Mouse (Mus musculus): ENCODE data around the gene Rin1. TPM values are rescaled to one million over a fixed set of nuclear protein-coding genes. Genes with fewer than 3 reads are reported as not detected.
"Not testable (repeated sequence)": the region's sequence is repeated elsewhere in the genome, so short reads cannot be mapped to it uniquely, and the experiment has no call there.

Rin1 gene
- polyA plus RNA-seq, 1 experiment from 2014 or later = 0.17 TPM

GRCm38 (mm10) chr19:5085145-5085863 is 35.0 kb downstream of the Rin1 start, which contains the start of gene Tmem151a:
Tmem151a (minus strand) TSS chr19:5085531.
- H3K9ac ChIP-seq = peak within 1 kb of the TSS; percentile 30; the same call in 1 of the 2 replicates
- peaks cover 38% of the 10 kb centered on the region for H3K4me1 ChIP-seq (replicated peaks)
- H3K27me3 ChIP-seq = peaks cover 75% of the 10 kb centered on the region
- no peak within 1 kb of the TSS for H3K27ac ChIP-seq (replicated peaks)
- peaks cover under 1% of the 10 kb centered on the region for H3K36me3 ChIP-seq (replicated peaks)
- under 1% methylated on average over 69 of the region's 69 CpGs for WGBS (ENCODE audit: insufficient replicate concordance)
- no peaks in the 10 kb centered on the region for H3K9me3 ChIP-seq (replicated peaks)
- H3K4me2 ChIP-seq = peak within 1 kb of the TSS; percentile 83
- no peak for ATAC-seq (ENCODE audit: insufficient read depth)
- peak within 1 kb of the TSS; percentile 58 for H3K4me3 ChIP-seq (replicated peaks)

GRCm38 (mm10) chr19:5086533-5086932 is 36.3 kb downstream of the Rin1 start:
- WGBS (ENCODE audit: insufficient replicate concordance) = 52% methylated on average over 4 of the region's 4 CpGs
- peaks cover 63% of the 10 kb centered on the region for H3K27me3 ChIP-seq
- not testable (repeated sequence) for ATAC-seq (ENCODE audit: insufficient read depth); H3K27ac ChIP-seq (replicated peaks); H3K36me3 ChIP-seq (replicated peaks); H3K9me3 ChIP-seq (replicated peaks); H3K4me2 ChIP-seq; H3K4me3 ChIP-seq (replicated peaks); H3K9ac ChIP-seq
- H3K4me1 ChIP-seq (replicated peaks) = peaks cover 38% of the 10 kb centered on the region

- peak within 1 kb of the TSS; percentile 79 for H3K9ac ChIP-seq
- H3K4me2 ChIP-seq = peak within 1 kb of the TSS; percentile 93
- peaks cover 15% of the 10 kb centered on the region for H3K36me3 ChIP-seq (replicated peaks)
- H3K4me1 ChIP-seq (replicated peaks) = peaks cover 38% of the 10 kb centered on the region
- under 1% methylated on average over 58 of the region's 58 CpGs for WGBS (ENCODE audit: insufficient replicate concordance)
- peak within 1 kb of the TSS; percentile 84 for H3K4me3 ChIP-seq (replicated peaks)
- peak within 1 kb of the TSS; percentile 86 for H3K27ac ChIP-seq (replicated peaks)
- ATAC-seq (ENCODE audit: insufficient read depth) = peak; percentile 89
- H3K9me3 ChIP-seq (replicated peaks) = no peaks in the 10 kb centered on the region
- H3K27me3 ChIP-seq = peaks cover 47% of the 10 kb centered on the region
Observed at GRCm38 (mm10) chr19:5087884-5088728, 37.8 kb downstream of the Rin1 start, which contains the start of gene Yif1a. Yif1a (plus strand) TSS chr19:5088538.

GRCm38 (mm10) chr19:5089324-5089723 is 39.0 kb downstream of the Rin1 start:
- ATAC-seq (ENCODE audit: insufficient read depth) = no peak
- Histone ChIP-seq H3K9ac (peak overlapping the region; percentile 79; the same call in 1 of the 2 replicates), H3K36me3 (replicated peaks) (peaks cover 15% of the 10 kb centered on the region), H3K27me3 (peaks cover 36% of the 10 kb centered on the region), H3K4me2 (peak overlapping the region; percentile 93), H3K4me1 (replicated peaks) (peaks cover 46% of the 10 kb centered on the region), H3K4me3 (replicated peaks) (peak overlapping the region; percentile 84), H3K27ac (replicated peaks) (no peak overlapping the region), H3K9me3 (replicated peaks) (no peaks in the 10 kb centered on the region)
- WGBS (ENCODE audit: insufficient replicate concordance) = 71% methylated on average over 4 of the region's 4 CpGs

- Histone ChIP-seq H3K9ac (no peak overlapping the region), H3K9me3 (replicated peaks) (no peaks in the 10 kb centered on the region), H3K36me3 (replicated peaks) (peaks cover 15% of the 10 kb centered on the region), H3K4me1 (replicated peaks) (peaks cover 47% of the 10 kb centered on the region), H3K4me2 (no peak overlapping the region), H3K27me3 (peaks cover 36% of the 10 kb centered on the region), H3K27ac (replicated peaks) (no peak overlapping the region), H3K4me3 (replicated peaks) (no peak overlapping the region)
- 76% methylated on average over 10 of the region's 10 CpGs for WGBS (ENCODE audit: insufficient replicate concordance)
- no peak for ATAC-seq (ENCODE audit: insufficient read depth)
Observed at GRCm38 (mm10) chr19:5092083-5092482, 41.8 kb downstream of the Rin1 start.

GRCm38 (mm10) chr19:5093481-5094242 is 43.4 kb downstream of the Rin1 start:
- Histone ChIP-seq H3K9ac (no peak overlapping the region), H3K27me3 (peaks cover 36% of the 10 kb centered on the region)

GRCm38 (mm10) chr19:5094243-5094632 is 44.0 kb downstream of the Rin1 start:
- WGBS (ENCODE audit: insufficient replicate concordance) = under 1% methylated on average over 21 of the region's 21 CpGs
- ATAC-seq (ENCODE audit: insufficient read depth) = peak; percentile 32
- H3K27me3 ChIP-seq = peaks cover 36% of the 10 kb centered on the region
- H3K9ac ChIP-seq = no peak overlapping the region
- peaks cover 45% of the 10 kb centered on the region for H3K4me1 ChIP-seq (replicated peaks)
- H3K27ac ChIP-seq (replicated peaks) = no peak overlapping the region
- no peaks in the 10 kb centered on the region for H3K9me3 ChIP-seq (replicated peaks)
- peaks cover 18% of the 10 kb centered on the region for H3K36me3 ChIP-seq (replicated peaks)
- no peak overlapping the region for H3K4me3 ChIP-seq (replicated peaks)
- H3K4me2 ChIP-seq = no peak overlapping the region

More at GRCm38 (mm10) chr19:5093481-5094242, 43.4 kb downstream of the Rin1 start:
- Histone ChIP-seq H3K9me3 (replicated peaks) (no peaks in the 10 kb centered on the region), H3K27ac (replicated peaks) (no peak overlapping the region), H3K36me3 (replicated peaks) (peaks cover 15% of the 10 kb centered on the region), H3K4me1 (replicated peaks) (peaks cover 46% of the 10 kb centered on the region), H3K4me3 (replicated peaks) (no peak overlapping the region), H3K4me2 (no peak overlapping the region)
- WGBS (ENCODE audit: insufficient replicate concordance) = 65% methylated on average over 12 of the region's 12 CpGs
- no peak for ATAC-seq (ENCODE audit: insufficient read depth)

GRCm38 (mm10) chr19:5094746-5095417 is 44.6 kb downstream of the Rin1 start:
- no peak overlapping the region for H3K27ac ChIP-seq (replicated peaks)
- WGBS (ENCODE audit: insufficient replicate concordance) = 43% methylated on average over 11 of the region's 11 CpGs
- no peaks in the 10 kb centered on the region for H3K9me3 ChIP-seq (replicated peaks)
- peaks cover 24% of the 10 kb centered on the region for H3K36me3 ChIP-seq (replicated peaks)
- peaks cover 36% of the 10 kb centered on the region for H3K27me3 ChIP-seq
- ATAC-seq (ENCODE audit: insufficient read depth) = no peak
- peaks cover 41% of the 10 kb centered on the region for H3K4me1 ChIP-seq (replicated peaks)
- H3K4me3 ChIP-seq (replicated peaks) = no peak overlapping the region
- H3K9ac ChIP-seq = no peak overlapping the region
- H3K4me2 ChIP-seq = no peak overlapping the region

GRCm38 (mm10) chr19:5095887-5096474 is 45.7 kb downstream of the Rin1 start:
- H3K4me2 ChIP-seq = no peak overlapping the region
- H3K9me3 ChIP-seq (replicated peaks) = no peaks in the 10 kb centered on the region
- peaks cover 36% of the 10 kb centered on the region for H3K27me3 ChIP-seq
- WGBS (ENCODE audit: insufficient replicate concordance) = 13% methylated on average over 9 of the region's 9 CpGs
- no peak for ATAC-seq (ENCODE audit: insufficient read depth)
- H3K36me3 ChIP-seq (replicated peaks) = peaks cover 29% of the 10 kb centered on the region
- H3K4me3 ChIP-seq (replicated peaks) = no peak overlapping the region
- no peak overlapping the region for H3K27ac ChIP-seq (replicated peaks)
- H3K9ac ChIP-seq = no peak overlapping the region
- peaks cover 41% of the 10 kb centered on the region for H3K4me1 ChIP-seq (replicated peaks)

All from liver, embryonic 15.5 days (tissue).